ENCODE assay signal across 8 mouse cellular contexts in the genomic region with DNA sequence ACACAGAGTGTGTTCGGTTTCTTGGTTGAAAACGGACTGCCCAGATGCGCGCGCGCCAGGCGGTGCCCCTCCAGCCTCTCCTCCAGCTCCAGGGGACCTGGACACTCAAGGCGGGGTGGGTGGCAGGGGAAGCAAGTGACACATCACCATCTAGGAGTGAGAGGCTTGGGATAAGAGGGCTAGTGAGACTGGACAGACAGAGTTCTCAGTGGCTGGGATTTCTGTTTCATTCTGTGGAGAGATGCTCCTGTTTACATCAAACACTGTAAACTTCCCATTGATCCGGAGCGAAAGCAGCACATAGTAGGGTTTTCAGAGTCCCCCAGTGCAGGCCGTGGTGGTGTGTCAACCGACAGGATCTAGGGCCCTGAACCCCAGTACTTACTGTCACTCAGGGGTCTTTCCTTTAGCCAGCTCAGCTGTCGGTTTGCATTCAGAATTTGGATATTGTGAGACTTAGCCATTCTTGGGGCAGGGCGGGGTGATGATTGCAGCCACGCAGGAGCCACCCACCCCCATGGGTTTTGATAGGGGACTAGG. TPM values are rescaled to one million over a fixed set of nuclear protein-coding genes. Genes with fewer than 3 reads are reported as not detected.
DNase-seq lines count a peak whose midpoint lies in the region; TF ChIP-seq lines count a peak whose summit lies in the region.

No protein-coding gene starts in this region.

- TF ChIP-seq CTCF in liver, adult 2 months (IDR thresholded peaks at IDR 0.05; ENCODE audit: low read depth, low read length), result no peak

- no peaks in the 10 kb centered on the region for H3K36me3 ChIP-seq in liver, adult 2 months (ENCODE audit: control insufficient read depth, insufficient read depth, low read length)

- H3K27me3 ChIP-seq in liver, adult 2 months (ENCODE audit: control insufficient read depth, insufficient read depth, low read length), result peaks cover 11% of the 10 kb centered on the region; the same call in 1 of the 2 replicates

- peak; percentile 41 for DNase-seq in cerebellum, adult 9-11 months
- DNase-seq in cerebellum, adult 11 months, result no peak
- peak; percentile 42 for DNase-seq in thymus, postnatal 14 days
- no peak for DNase-seq in thymus, postnatal 10 days (ENCODE audit: low spot score in 2 of 2)
- no peak for DNase-seq in liver, adult 2 months (ENCODE audit: extremely low read depth, low read depth, low spot score)
- no peak for DNase-seq in right cerebral cortex, postnatal 25 days
- no peak for DNase-seq in adrenal gland, postnatal 4 days (ENCODE audit: low spot score in 2 of 2)
- DNase-seq in frontal cortex, postnatal 14 days (ENCODE audit: low spot score in 2 of 2), result no peak

- peak overlapping the region; percentile 83 for H3K9ac ChIP-seq in liver, adult 2 months (ENCODE audit: low read depth, low read length)

- peaks cover 10% of the 10 kb centered on the region; the same call in 1 of the 2 replicates for H3K79me2 ChIP-seq in liver, adult 2 months (ENCODE audit: control insufficient read depth, insufficient read depth, low read length)

- 18% methylated on average over 15 of the region's 15 CpGs for WGBS in liver, adult 2 months

- H3K4me3 ChIP-seq in liver, adult 2 months (ENCODE audit: insufficient read depth, low read depth, low read length), result peak overlapping the region; percentile 81

- 0 out of 2 replicates have a peak overlapping the region, but pooled peaks have one; percentile 58 for H3K27ac ChIP-seq in liver, adult 2 months (replicated peaks; ENCODE audit: insufficient read depth, low read depth, low read length)

- TF ChIP-seq POLR2A in liver, adult 2 months (IDR thresholded peaks at IDR 0.05; ENCODE audit: extremely low read depth, insufficient read depth, low read length), result no peak

- peaks cover 22% of the 10 kb centered on the region for H3K4me1 ChIP-seq in liver, adult 2 months (ENCODE audit: control insufficient read depth, insufficient read depth, low read length)

RNA-seq across cellular contexts. Expression of a gene that starts 0.9 kb away (rescaled TPM):
- 15.5 and 19.7 TPM in 2 replicates for total RNA-seq in liver, adult 2 months (2014; rRNA removed)
- 12.9 and 14.6 TPM in 2 replicates for polyA plus RNA-seq in liver, adult 2 months (2012; rRNA removed)
- 10 to 100 TPM; 31.8 to 33.8 TPM for total RNA-seq in adrenal gland, postnatal 4 days (2021)

RNA-seq across cellular contexts. Expression of a gene that starts 1.6 kb away (rescaled TPM):
- under 0.01 TPM in 2 replicates for total RNA-seq in liver, adult 2 months (2014; rRNA removed)
- polyA plus RNA-seq in liver, adult 2 months (2012; rRNA removed), result not detected in 2 replicates
- total RNA-seq in adrenal gland, postnatal 4 days (2021), result under 1 TPM; 0.34 to 0.39 TPM

RNA-seq across cellular contexts. Expression of a gene that starts 30.9 kb away (rescaled TPM):
- total RNA-seq in liver, adult 2 months (2014; rRNA removed), result 52.3 and 66.0 TPM in 2 replicates
- polyA plus RNA-seq in liver, adult 2 months (2012; rRNA removed), result 42.7 and 51.1 TPM in 2 replicates
- total RNA-seq in adrenal gland, postnatal 4 days (2021), result 10 to 100 TPM; 58.7 to 59.8 TPM

RNA-seq across cellular contexts. Expression of a gene that starts 49.4 kb away (rescaled TPM):
- under 0.01 TPM in 1 of 2 replicates, not detected in the other for total RNA-seq in liver, adult 2 months (2014; rRNA removed)
- polyA plus RNA-seq in liver, adult 2 months (2012; rRNA removed), result not detected in 2 replicates
- under 1 TPM; 0.11 to 0.67 TPM for total RNA-seq in adrenal gland, postnatal 4 days (2021)

Comparison
In these comparisons a context has a peak if more than half of its experiments do, and no peak if none do; other contexts are left out.
1. DNase-seq: peak in cerebellum, adult 9-11 months (single experiment) and thymus, postnatal 14 days (single experiment); none in cerebellum, adult 11 months (single experiment), thymus, postnatal 10 days (0 of 2), liver, adult 2 months (single experiment), right cerebral cortex, postnatal 25 days (single experiment), adrenal gland, postnatal 4 days (0 of 2) and frontal cortex, postnatal 14 days (0 of 2).